Mouse (Mus musculus) regulatory T cell (primary cell): ENCODE results near the gene Cd68.

ENCODE experiments used
- in situ Hi-C: fragments of 300-600 bp; cut with MboI, MseI; formaldehyde crosslinking; loops from one replicate; pipeline ENCODE4 v1.15.1; 2025; ENCODE audit warnings: high pct_unique_total_duplicates

Cd68 gene

DNA sequence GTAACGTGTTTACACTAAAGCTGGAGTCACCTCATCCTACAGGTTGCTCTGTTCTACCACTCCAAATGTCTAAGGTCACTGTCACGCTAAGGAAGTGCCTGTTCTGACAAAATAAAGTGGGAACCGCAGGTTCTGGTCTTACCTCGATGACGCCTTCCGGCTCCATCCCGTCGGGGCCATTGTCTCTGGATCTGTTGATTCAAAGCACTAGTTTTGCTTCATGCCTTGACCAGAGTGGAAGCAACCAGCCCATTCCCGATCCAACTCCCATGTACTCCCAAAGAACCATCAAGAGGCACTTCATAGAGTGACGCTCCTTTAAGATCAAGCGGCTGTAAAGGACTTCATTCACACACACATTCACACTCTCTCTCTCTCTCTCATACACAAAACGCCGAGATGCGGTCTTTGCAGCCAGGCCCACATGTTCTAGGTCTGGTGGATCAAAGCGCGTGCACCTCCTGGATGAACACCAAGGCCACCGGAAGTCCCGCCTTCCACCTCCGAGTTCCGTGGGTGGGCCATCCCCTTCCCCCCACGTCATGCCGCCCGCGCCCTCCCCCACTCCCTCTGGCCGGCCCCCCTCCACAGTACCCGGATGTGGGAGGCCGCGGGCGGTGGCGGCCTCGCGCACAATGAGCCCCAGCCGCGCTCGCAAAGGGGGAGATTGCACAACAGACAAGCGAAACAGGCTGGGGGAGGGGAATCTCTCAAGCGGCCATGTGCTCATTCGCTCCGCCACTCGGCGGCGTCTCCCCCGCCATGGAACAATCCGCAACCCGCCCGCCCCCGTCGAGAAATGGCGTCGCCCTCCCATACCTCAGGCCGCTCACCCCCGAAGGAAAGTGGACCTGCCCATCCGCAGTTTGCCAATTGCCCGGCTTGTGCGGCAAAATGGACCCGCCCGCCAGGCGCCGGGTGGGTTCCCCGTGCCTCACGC, 5.1 kb upstream of the Cd68 start:
- in situ Hi-C loops = no loop called here

DNA sequence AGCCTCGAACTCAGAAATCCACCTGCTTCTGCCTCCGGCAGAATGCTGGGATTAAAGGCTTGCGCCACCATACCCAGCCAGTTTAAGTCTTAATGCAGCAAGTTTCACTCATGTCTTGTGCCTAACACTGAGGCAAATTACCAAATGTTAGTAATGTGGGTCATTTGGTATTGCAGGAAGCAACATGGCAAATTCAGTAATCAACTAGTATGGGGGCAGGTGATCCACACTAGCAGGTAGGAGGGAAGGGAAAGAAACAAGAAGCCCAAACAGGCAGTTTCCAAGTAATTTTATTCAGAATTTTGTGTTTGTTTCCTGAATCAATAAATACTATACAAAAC, 682 bp upstream of the Cd68 start:
- in situ Hi-C loops = loop anchor here (5.0 kb wide), 1 partner anchor 981 kb away; the partner anchor contains the start of genes Rnf167 and Slc25a11

DNA sequence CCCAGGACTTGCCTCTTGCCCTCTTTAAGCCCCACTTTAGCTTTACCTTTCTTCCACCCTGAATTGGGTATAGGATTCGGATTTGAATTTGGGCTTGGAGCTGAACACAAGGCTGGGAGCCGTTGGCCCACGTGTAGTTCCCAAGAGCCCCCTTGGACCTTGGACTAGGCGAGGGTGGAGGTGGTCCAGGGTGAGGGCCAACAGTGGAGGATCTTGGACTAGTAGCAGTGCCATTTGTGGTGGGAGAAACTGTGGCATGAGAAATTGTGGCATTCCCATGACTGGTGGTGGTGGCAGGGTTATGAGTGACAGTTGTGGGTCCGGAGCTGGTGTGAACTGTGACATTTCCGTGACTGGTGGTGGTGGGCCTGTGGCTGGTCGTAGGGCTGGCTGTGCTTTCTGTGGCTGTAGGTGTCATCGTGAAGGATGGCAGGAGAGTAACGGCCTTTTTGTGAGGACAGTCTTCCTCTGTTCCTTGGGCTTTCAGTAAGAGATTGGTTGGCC, 444 bp downstream of the Cd68 start:
- in situ Hi-C loops = loop anchor here (5.0 kb wide), 1 partner anchor 982 kb away; the partner anchor contains the start of genes Rnf167 and Slc25a11

DNA sequence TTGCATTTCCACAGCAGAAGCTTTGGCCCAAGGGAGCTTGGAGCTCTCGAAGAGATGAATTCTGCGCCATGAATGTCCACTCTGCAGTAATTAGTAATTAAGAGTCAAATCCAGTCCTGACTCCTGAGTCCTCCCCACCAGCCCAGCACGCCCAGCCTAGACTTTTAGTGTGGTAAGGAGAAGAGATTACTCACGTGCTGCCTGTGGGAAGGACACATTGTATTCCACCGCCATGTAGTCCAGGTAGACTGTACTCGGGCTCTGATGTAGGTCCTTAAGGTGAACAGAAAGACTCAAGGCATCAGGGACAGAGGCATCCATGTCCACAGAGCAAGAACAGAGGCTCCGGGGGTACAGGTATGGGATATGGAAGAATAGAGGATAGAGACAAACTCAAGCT, 1.1 kb downstream of the Cd68 start:
- in situ Hi-C loops = loop anchor here (5.0 kb wide), 1 partner anchor 982 kb away; the partner anchor contains the start of genes Rnf167 and Slc25a11

- in situ Hi-C loops = no loop called here
Measured at GRCm38 (mm10) chr11:69663795-69664194, 2.2 kb downstream of the Cd68 start.

DNA sequence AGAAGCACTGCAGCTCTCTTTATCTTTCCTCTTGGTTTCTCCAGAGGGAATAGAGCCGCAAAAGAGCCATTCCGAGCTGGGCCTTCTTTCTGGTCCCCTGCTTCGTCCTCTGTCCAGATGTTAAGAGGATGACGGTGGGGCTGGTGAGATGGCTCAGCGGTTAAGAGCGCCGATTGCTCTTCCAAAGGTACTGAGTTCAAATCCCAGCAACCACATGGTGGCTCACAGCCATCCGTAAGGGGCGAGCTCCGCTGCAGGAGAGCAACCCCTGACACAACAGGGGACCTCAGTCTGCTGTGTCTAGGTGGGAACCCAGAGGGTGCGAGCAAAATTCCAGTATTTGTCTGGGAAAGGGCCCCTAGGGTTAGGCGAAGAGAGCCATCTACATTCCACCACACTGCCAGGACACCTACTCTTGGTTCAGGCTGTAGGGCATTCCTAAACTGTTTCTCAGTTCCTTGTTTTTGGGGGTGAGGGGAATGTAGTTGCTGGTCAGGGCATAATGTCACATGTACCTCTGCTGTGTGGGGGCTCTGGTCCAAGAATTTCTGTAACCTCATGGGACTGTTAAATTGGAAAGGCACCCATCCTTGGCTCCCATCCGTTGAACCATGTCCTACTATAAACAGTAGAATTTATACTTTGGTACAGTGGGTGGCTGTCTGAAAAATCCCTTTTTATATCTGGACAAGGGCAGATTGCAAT, 2.8 kb downstream of the Cd68 start:
- in situ Hi-C loops = no loop called here

DNA sequence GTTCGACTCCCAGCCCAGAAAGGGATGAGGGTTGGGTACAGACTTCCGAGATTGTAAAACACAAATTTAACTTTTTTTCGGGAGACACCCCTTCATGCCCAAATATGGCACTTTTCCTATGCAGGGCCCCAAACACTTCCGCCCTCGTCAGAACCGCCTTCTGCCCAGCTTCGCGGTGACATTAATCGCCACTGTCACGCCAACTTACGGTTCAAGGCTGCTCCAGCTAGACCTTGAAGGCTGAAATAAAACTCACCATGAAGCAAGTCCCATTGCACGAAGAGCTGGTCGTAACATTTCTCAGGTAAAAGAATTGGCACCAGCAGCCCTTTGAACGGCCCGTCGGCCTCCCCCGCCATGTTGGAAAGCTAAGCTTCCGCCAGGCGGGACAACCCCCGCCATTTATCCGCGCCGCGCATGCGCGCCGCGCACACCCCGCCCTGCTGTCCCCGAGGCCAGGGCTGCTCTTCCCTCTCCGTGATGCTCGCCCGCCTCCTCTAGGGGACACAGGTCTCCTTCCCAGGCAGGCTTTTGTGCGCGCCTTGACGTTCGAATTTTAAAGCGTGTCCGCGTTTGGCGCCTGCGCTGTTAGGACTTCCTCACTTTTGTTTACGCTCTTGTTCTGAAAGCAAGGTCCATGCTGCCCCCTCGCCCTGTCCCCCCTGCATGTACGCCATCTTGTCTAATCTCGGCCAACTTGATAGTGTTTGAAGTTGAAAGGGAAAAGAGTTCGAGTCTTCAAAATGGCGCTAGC, 3.6 kb downstream of the Cd68 start, which contains the start of gene Mpdu1:
Mpdu1 (minus strand) TSS at position 430 of the 754 bp plus-strand sequence.
- in situ Hi-C loops = no loop called here

DNA sequence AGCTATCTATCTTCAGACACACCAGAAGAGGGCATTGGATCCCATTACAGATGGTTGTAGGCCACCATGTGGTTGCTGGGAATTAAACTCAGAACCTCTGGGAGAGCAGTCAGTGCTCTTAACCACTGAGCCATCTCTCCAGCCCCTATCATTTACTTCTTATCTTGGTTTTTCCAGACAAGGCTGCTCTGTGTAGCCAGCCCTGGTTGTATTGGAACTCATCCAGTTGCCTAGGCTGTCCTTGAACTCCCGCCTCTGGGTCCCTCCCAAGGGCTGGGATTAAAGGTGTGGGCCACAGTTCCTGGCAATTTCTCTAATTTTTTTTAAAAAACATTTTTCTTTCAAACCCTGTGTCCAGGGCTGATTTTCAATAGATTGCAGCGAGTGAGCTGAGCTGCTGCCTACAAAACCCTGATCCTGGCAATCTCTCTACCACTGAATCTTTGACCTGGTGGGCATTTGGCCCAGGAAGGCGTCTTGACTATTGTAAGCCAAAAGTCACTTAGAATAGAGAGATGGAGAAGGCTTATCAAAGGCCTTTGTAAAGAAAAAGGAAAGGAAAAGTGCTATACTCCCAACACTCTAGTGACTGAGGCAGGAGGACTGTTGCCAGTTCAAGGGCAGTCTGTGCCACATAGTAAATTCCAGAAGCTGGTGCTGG, 4.6 kb downstream of the Cd68 start:
- in situ Hi-C loops = no loop called here

- in situ Hi-C loops = loop anchor here (5.0 kb wide), 1 partner anchor 75 kb away; the partner anchor contains the start of genes Trp53 and Wrap53
Measured at GRCm38 (mm10) chr11:69657462-69657881, 8.5 kb downstream of the Cd68 start.

DNA sequence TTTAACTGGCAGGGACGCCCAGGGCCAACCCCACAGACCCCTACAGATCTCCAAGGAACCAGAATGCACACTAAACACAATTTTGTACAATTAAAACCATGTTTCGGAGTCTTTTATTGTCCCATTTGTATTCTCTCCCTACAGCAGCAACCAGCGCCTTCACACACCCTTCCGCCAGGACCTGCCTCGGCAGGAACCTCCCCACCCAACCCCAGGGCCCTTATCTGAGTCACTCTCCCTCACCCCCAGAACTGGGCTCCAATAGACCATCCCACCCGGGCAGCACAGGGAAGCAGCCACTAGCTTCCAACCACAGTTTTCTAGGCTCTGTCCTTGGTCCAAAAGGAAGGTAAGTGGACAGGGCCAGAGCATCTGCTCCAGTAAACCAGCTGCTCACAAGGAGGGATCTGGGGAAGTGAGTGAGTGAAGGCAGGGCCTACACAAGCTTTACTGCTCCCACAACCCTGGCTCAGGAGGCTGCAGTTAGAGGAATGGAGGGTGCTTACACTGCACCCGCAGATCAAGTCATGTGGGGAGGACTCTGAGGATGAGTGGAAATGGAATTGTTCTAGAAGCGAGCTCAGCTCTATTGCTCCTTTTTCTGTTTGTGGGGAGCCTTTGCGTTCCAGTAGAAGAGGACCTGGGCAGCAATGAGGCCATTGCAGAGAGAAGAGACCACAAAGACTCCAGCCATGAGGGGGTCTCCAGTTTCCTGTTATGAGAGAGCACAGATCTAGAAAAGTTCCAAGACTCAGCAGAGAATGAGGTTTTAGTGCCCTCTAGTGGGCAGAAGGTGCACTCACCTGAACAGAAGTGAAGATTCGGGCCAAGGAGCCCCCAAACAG, 9.1 kb downstream of the Cd68 start:
- in situ Hi-C loops = loop anchor here (5.0 kb wide), 1 partner anchor 75 kb away; the partner anchor contains the start of genes Trp53 and Wrap53

DNA sequence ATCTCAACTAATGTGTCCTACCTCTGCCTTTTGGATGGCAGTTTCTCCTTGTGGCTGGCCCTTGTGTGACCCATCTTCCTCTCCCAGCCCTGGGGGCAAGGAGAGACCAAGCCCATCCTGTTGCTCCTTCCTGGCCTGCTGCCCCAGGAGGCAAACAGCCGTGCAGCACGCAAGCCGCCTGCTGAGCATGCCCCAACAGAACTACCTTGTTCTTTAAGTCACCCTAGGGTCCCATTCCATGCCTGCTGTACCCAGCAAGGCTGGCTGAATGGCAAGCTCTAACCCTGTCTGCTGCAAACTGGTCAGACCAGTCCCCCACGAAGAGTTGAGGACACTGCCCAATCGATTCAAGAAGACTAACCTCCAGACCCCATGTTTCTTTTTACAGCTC, 9.9 kb downstream of the Cd68 start:
- in situ Hi-C loops = loop anchor here (5.0 kb wide), 1 partner anchor 74 kb away; the partner anchor contains the start of genes Trp53 and Wrap53

DNA sequence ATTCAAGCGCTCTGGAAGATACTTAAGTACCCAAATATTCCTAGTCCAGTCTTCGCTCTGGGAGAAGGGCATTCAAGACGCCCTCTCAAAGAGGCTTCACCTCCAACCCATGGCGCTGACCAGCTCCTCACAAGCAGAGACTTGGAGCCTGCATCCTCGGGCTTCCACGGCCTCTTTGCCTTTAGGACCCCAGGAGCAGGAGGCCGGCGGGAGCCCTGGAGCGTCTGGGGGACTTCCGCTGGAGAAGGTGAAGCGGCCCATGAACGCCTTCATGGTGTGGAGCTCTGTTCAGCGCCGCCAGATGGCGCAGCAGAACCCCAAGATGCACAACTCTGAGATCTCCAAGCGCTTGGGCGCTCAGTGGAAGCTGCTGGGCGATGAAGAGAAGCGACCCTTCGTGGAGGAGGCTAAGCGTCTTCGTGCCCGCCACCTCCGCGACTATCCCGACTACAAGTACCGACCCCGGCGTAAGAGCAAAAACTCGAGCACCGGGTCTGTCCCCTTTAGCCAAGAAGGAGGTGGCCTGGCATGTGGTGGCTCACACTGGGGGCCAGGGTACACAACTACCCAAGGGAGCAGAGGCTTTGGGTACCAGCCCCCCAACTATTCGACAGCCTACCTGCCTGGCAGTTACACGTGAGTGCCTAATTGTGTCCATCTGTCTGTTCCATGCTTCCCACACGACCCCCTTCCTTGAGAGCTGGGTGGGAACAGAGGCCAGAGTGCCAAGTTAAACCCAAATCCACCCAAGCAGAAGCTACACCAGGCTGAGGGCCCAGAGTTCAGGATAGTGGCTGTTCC, 10.5 kb downstream of the Cd68 start, which contains the start of gene Sox15:
Sox15 (plus strand) TSS at position 51 of the 801 bp plus-strand sequence.
- in situ Hi-C loops = loop anchor here (5.0 kb wide), 1 partner anchor 73 kb away; the partner anchor contains the start of genes Trp53 and Wrap53

GRCm38 (mm10) chr11:69654760-69655159, 11.2 kb downstream of the Cd68 start:
- in situ Hi-C loops = loop anchor here (5.0 kb wide), 1 partner anchor 72 kb away; the partner anchor contains the start of genes Trp53 and Wrap53

DNA sequence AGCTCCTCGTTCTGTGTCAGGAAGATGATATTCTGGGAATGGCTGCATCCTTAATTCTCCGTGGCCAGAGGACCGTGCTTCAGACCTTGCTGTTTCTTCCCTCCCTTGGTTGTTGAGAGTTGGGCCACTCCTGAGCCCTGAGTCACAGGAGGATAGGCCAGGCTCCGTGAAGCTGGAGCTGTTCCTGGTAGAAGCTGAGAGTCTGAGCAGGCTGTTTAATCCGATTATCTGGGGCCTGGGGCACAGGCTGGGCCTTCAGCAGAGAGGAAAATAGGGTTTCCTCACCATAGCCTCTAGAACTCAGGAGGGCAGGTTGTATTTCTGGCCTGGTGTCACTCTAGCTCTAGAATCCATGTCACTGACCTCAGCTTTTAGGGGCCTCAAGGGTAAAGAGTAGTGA, 12.6 kb downstream of the Cd68 start:
- in situ Hi-C loops = no loop called here

GRCm38 (mm10) chr11:69645860-69646259, 20.1 kb downstream of the Cd68 start:
- in situ Hi-C loops = no loop called here

DNA sequence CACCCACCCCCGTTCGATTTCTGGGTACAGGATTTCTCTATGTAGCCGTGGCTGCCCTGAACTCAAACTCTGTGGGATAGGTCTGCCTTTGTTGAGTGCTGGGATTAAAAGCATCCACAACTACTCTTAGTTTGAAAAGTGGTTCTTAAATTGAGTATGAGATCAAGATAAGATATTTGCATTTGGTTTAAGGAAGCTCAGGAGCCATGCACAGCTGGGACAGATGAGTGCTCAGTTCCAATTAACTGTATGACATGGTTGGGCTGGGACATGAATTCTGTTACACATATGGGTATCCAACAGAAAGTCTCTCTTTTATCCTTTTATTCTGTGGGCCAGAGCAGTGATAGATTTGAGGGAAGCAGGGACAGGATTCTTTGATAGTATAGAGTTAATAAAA, 30.5 kb downstream of the Cd68 start:
- in situ Hi-C loops = no loop called here

GRCm38 (mm10) chr11:69633128-69633866, 32.7 kb downstream of the Cd68 start:
- in situ Hi-C loops = no loop called here
